Mouse (Mus musculus): ENCODE results near the gene Cep290.
"Not testable (repeated sequence)": the region's sequence is repeated elsewhere in the genome, so short reads cannot be mapped to it uniquely, and the experiment has no call there.

The Cep290 gene

DNA sequence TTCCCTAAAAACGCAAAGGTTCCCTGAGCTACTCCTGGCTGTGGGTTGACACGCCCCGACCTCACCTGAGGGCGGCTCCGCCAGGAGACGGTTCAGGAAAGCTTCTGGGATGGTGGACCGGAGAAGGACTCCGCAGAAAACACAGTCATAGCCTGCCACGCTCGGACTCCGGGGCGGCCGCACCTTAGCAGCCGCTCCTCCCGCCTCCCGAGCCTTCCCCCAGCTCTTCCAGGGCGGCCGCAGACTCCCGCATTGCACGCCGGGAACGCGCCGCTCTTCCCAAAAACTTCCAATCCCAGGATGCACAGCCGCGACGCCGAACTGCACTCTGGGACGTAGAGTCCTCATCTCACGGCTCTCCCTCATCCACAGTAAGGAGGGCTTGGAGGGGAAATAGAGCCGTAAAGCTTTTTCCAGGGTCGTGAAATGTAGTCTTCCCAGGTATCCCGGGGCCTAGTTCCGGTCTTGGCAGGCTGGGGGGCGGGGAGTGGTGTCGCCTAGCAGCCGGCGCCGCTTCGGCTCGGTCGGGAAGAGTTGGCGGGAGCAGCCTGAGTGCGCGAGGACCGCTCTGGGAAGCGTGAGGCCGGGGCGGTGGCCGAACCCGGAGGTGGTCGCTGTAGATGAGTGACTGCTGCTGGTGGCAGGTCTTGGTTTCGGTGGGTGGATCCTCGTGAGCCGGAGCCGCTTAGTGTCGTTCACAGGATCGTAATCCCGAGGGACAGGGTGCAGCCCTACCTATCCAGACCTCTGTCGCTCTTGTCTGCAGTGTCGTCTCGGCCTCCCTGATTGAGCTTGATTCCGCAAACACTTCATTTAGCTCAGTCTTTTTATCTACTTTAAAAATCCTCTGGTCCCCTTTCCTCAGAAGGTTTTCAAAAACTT, at the start of gene Cep290, which contains the start of gene Tmtc3:
TSS of gene Cep290 (plus strand) at position 462 of the 882 bp plus-strand sequence.
TSS of gene Tmtc3 (minus strand) at position 254 of the 882 bp plus-strand sequence.
- DNase-seq (ENCODE audit: extremely low spot score, low read depth, low spot score) = peak; percentile 90

GRCm38 (mm10) chr10:100449394-100449793, 38.0 kb upstream of the Cep290 start:
- no peak for DNase-seq (ENCODE audit: extremely low spot score, low read depth, low spot score)

- no peak for DNase-seq (ENCODE audit: extremely low spot score, low read depth, low spot score)
These were observed 26.8 kb upstream of the Cep290 start for GRCm38 (mm10) chr10:100460515-100460914.

DNA sequence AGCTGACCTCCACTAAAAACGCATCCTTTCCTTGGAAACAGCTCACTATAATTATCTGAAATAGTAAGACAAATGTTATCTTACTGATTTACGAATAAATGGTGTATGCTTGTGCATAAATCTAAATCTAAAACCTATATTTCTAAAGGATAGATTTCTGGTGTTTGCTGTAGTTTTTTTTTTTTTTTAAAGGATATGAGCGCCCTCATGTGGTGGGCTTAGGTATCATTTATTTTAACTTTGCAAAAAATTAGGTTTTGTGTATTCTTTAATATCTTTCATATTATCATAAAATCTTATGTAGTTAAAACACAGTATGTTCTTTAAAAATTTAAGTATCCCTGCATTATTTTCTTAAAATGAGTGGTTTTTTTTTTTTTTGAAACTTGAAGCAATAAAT, 12.3 kb upstream of the Cep290 start:
- peak; percentile 22 for DNase-seq (ENCODE audit: extremely low spot score, low read depth, low spot score)

DNA sequence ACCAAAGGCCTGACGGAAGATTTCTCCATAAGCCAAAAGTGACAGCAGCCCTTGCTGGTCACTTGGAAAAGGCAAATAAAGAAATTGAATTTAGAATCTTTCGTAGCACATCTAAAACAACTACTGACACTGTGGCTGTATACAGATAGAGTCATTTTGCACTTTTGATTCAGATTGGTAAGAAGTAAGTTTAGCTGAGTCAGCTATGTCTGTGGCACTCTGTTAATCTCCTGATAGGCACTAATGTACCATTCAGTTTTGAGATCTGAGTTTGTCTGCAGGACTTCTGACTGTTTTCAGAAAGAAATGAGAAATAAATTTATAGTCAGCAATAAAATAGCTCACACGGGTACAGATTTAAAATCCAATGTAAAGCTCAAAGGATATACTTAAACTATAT, 7.8 kb upstream of the Cep290 start:
- DNase-seq (ENCODE audit: extremely low spot score, low read depth, low spot score) = no peak

- DNase-seq (ENCODE audit: extremely low spot score, low read depth, low spot score) = no peak
These were observed 659 bp upstream of the Cep290 start for GRCm38 (mm10) chr10:100486701-100487096.

GRCm38 (mm10) chr10:100491916-100492315, 4.6 kb downstream of the Cep290 start:
- DNase-seq (ENCODE audit: extremely low spot score, low read depth, low spot score) = no peak

DNA sequence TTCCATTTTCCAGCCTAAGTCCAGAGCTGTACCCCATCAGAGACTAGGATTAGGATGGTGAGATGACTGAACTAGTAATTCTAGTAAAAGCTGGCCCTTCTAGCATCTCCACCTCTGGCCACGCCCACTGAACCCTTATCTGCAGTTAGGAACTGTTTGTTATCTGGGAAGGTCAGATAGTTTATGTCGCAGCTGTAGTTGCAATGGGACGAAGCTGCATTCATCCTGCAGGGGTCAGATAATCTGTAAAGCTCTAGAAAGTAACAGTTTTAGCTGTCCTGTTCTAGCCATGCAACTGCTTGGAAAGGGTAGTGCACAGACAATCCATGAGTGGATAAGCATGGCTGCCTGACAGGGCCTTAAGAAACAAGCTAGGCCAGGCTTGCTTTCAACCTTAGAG, 11.0 kb downstream of the Cep290 start:
- DNase-seq (ENCODE audit: extremely low spot score, low read depth, low spot score) = no peak

- DNase-seq (ENCODE audit: extremely low spot score, low read depth, low spot score) = no peak
These were observed 20.8 kb downstream of the Cep290 start for GRCm38 (mm10) chr10:100508170-100508569.

DNA sequence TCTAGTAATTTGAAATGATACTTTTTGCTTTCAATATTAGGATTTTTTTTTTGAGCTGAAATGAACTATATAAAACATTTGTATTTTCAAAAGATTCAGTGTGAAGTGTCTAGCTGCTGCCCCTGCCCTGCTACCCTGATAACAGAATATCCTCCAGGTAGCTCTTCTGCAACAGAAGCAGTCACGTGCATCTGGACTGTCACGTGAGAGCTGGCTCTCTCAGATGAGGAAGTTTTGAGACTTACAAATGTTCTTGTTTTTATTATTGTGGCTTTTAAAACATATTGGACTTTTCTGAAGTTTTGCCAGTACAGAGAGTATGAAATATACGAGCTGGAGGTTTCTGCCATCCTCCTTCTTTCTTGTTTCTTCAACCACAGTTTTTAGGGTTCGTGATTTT, 34.3 kb downstream of the Cep290 start:
- DNase-seq (ENCODE audit: extremely low spot score, low read depth, low spot score) = no peak

DNA sequence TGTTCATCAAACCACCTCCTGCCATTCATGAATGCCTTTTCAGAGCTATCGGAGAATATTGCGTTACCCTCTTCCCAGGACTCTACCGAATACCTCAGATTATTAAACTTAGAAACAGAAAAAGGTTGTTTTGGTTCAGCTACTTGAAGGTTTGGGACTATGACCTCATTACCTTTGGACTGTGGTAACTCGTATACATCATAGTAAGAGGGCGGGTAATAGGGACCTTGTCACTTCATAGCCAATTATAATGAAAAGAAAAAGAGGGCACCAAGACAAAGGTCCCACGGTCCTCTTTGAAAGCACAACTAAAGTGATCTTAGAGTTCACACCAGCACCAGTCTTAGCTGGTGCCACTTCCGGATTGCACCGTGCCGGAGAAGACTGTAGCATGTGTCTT, 35.0 kb downstream of the Cep290 start:
- DNase-seq (ENCODE audit: extremely low spot score, low read depth, low spot score) = no peak

GRCm38 (mm10) chr10:100524499-100525390, 37.4 kb downstream of the Cep290 start:
- DNase-seq (ENCODE audit: extremely low spot score, low read depth, low spot score) = no peak

DNA sequence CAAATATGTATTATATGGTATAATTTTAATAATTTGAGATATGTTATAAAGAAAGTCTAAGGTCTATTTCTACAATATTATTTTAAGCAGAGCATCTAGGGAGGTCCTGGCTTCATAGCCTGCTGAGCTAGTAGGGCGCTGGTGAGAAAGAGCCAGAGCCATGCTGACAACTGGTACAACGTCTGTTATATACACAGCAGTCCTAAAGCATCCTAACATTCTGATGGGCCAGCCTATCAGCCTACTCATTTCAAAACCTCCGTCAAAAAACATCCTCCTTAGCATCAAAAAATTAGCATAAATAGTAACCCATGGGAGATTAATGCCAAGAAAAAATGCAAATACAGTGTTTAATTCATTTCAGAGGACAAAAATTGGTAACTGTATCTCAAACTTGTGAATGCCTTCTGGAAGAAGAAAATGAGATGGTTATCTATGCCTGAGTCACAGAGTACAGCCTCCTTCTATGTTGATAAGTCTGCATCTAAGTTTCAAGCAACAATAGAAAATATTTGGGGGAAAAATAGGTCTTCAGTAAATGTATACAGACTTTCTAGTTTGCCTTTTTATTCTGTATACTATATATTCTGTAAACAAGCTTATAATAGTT, 69.3 kb downstream of the Cep290 start:
- DNase-seq (ENCODE audit: extremely low spot score, low read depth, low spot score) = no peak

- not testable (repeated sequence) for DNase-seq (ENCODE audit: extremely low spot score, low read depth, low spot score)
These were observed 73.0 kb downstream of the Cep290 start for GRCm38 (mm10) chr10:100560194-100560883.

DNA sequence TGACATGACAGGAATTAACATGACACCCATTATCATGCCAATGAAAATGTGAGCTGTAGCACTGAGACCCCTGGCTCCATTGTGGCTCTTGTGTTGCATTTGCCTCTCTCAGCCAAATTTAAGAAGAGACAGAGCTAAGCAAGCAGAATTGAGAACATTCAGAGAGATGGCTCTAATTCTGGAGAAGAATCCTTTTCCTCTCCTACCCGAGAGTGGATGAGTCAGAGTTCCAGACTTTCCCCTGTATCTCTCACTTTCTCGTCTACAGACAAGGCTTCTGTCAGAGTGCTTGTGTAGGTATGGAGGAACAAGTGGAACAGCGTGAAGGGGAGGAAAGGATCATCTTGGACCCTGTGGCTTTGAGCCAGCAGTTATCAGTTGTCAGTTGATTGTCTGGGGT, 76.8 kb downstream of the Cep290 start:
- no peak for DNase-seq (ENCODE audit: extremely low spot score, low read depth, low spot score)

GRCm38 (mm10) chr10:100571707-100572106, 84.3 kb downstream of the Cep290 start:
- no peak for DNase-seq (ENCODE audit: extremely low spot score, low read depth, low spot score)

GRCm38 (mm10) chr10:100574505-100575149, 87.3 kb downstream of the Cep290 start:
- no peak for DNase-seq (ENCODE audit: extremely low spot score, low read depth, low spot score)

DNA sequence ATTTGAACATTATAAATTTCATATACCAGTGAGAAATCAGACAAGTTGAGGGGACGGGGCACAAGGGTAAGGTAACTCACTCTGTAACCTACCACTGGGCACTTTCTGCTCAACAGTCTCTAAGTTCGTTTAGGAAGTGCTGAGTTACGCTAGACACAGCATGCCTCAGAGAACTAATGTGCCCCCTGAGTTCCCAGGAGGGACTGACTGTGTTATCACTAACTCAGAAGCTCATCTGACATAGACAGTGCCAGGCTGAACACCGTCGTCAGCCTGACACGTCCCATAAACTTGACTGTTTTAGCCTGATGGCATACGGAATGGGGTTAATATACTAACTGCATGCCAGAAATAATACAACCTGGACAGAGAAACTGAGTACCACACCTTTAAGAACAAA, 87.9 kb downstream of the Cep290 start:
- no peak for DNase-seq (ENCODE audit: extremely low spot score, low read depth, low spot score)

- DNase-seq (ENCODE audit: extremely low spot score, low read depth, low spot score) = no peak
These were observed 96.8 kb downstream of the Cep290 start for GRCm38 (mm10) chr10:100584178-100584577.

GRCm38 (mm10) chr10:100588524-100588923, 101.2 kb downstream of the Cep290 start:
- DNase-seq (ENCODE audit: extremely low spot score, low read depth, low spot score) = no peak
